ENCODE assay signal across 8 mouse cellular contexts in the genomic region with DNA sequence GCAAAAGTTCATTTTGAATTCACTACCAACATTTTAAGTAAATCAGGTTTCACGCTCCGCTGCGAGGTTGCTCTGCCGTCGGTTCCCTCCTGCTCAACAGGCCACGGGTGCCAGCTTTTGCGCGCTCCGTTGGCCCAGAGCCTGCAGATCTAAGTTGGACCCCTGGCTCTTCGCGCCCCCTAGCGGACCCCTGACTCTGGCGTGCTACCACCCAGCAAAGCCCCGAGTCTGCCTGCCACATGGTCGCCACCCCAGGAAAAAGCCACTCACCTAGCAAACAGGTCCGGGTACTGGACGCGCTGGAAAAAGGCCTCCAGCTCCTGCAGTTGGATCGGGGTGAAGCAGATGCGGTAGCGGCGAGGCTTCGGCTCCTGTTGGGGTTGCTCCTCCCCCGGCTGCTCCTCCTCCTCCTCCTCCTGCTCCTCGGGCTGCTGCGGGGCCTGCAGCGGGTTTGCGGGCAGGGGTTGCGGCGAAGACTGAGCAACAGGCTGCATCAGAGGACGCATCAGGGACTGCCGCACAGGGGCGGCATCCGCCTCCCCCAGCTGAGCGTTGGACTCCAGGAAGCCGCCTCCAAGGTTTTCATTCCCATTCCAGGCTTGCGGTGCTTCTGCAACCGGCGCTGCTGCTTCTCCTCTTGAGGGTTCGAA. TPM values are rescaled to one million over a fixed set of nuclear protein-coding genes. Genes with fewer than 3 reads are reported as not detected.
DNase-seq lines count a peak whose midpoint lies in the region; ATAC-seq and TF ChIP-seq lines count a peak whose summit lies in the region.

No protein-coding gene starts in this region.

- peak; percentile 7 for DNase-seq in layer of hippocampus, adult 11-12 months (ENCODE audit: low spot score)
- DNase-seq in layer of hippocampus, adult 9-11 months: no peak
- no peak for DNase-seq in Patski (ENCODE audit: low read depth, low spot score)
- DNase-seq in forebrain, embryonic 14.5 days (ENCODE audit: low spot score): peak; percentile 67
- DNase-seq in stomach, postnatal 0 days (ENCODE audit: low spot score): peak; percentile 33
- DNase-seq in cerebellum, adult 11-12 months: no peak

- H3K36me3 ChIP-seq in forebrain, embryonic 14.5 days (ENCODE audit: control insufficient read depth, insufficient read depth, low read length): no peaks in the 10 kb centered on the region
- H3K36me3 ChIP-seq in kidney, embryonic 16.5 days (ENCODE audit: insufficient read depth, low read length): no peaks in the 10 kb centered on the region
- no peaks in the 10 kb centered on the region for H3K36me3 ChIP-seq in megakaryocyte, embryonic 14.5 days (replicated peaks; ENCODE audit: low read length)
- H3K36me3 ChIP-seq in stomach, postnatal 0 days (ENCODE audit: control insufficient read depth, insufficient read depth, low read length): no peaks in the 10 kb centered on the region

- no peak overlapping the region for H3K27ac ChIP-seq in forebrain, embryonic 14.5 days (ENCODE audit: low read depth, low read length)
- no peak overlapping the region for H3K27ac ChIP-seq in kidney, embryonic 16.5 days (ENCODE audit: low read length)
- no peak overlapping the region for H3K27ac ChIP-seq in stomach, postnatal 0 days (replicated peaks)

- H3K9me3 ChIP-seq in forebrain, embryonic 14.5 days (replicated peaks; ENCODE audit: control insufficient read depth, low read length): no peaks in the 10 kb centered on the region
- no peaks in the 10 kb centered on the region for H3K9me3 ChIP-seq in kidney, embryonic 16.5 days (ENCODE audit: low read length)
- H3K9me3 ChIP-seq in megakaryocyte, embryonic 14.5 days: peaks cover 22% of the 10 kb centered on the region
- H3K9me3 ChIP-seq in stomach, postnatal 0 days (ENCODE audit: control insufficient read depth, low read length): no peaks in the 10 kb centered on the region

- H3K4me3 ChIP-seq in forebrain, embryonic 14.5 days (ENCODE audit: low read depth, low read length): no peak overlapping the region
- H3K4me3 ChIP-seq in kidney, embryonic 16.5 days (ENCODE audit: low read length): peak overlapping the region; percentile 21; the same call in 1 of the 2 replicates
- peak overlapping the region; percentile 86 for H3K4me3 ChIP-seq in megakaryocyte, embryonic 14.5 days (replicated peaks)
- no peak overlapping the region for H3K4me3 ChIP-seq in stomach, postnatal 0 days (ENCODE audit: low read depth, low read length)

- no peak overlapping the region for H3K9ac ChIP-seq in forebrain, embryonic 14.5 days (ENCODE audit: low read length)
- no peak overlapping the region for H3K9ac ChIP-seq in kidney, embryonic 16.5 days (replicated peaks; ENCODE audit: low read length)
- no peak overlapping the region for H3K9ac ChIP-seq in stomach, postnatal 0 days (ENCODE audit: low read length)

- POLR2A ChIA-PET in Patski (lab: Charles Lee): no interaction called here

- ATAC-seq in Patski: peak; percentile 29
- ATAC-seq in forebrain, embryonic 14.5 days: peak; percentile 80
- peak; percentile 83 for ATAC-seq in kidney, embryonic 16.5 days (ENCODE audit: low FRiP score, low TSS enrichment)
- no peak for ATAC-seq in stomach, postnatal 0 days (ENCODE audit: low FRiP score, low TSS enrichment)

- whole genome bisulfite sequencing in forebrain, embryonic 14.5 days: 28% methylated on average over 37 of the region's 40 CpGs
- WGBS in kidney, embryonic 16.5 days: 24% methylated on average over 37 of the region's 40 CpGs
- 11% methylated on average over 40 of the region's 40 CpGs for WGBS in stomach, postnatal 0 days

- in situ Hi-C loops in Patski (cut with MboI; ENCODE audit: low pct_unique_long_range_greater_than_20kb): no loop called here

- no peak overlapping the region for H3K4me2 ChIP-seq in forebrain, embryonic 14.5 days (ENCODE audit: low read length)
- H3K4me2 ChIP-seq in kidney, embryonic 16.5 days (replicated peaks; ENCODE audit: low read depth, low read length): peak overlapping the region; percentile 27; the same call in 1 of the 2 replicates
- H3K4me2 ChIP-seq in stomach, postnatal 0 days (replicated peaks; ENCODE audit: low read depth): no peak overlapping the region

- H3K4me1 ChIP-seq in forebrain, embryonic 14.5 days (ENCODE audit: control insufficient read depth, insufficient read depth, low read length): no peaks in the 10 kb centered on the region
- H3K4me1 ChIP-seq in kidney, embryonic 16.5 days (ENCODE audit: insufficient read depth, low read length): 0 out of 2 replicates have a peak, but pooled peaks cover 5% of the 10 kb centered on the region
- peaks cover 22% of the 10 kb centered on the region for H3K4me1 ChIP-seq in megakaryocyte, embryonic 14.5 days
- H3K4me1 ChIP-seq in stomach, postnatal 0 days (replicated peaks; ENCODE audit: control insufficient read depth, insufficient read depth): no peaks in the 10 kb centered on the region

- CTCF ChIA-PET in Patski (lab: Charles Lee): no interaction called here

- no peak for TF ChIP-seq EP300 in stomach, postnatal 0 days (optimal IDR thresholded peaks at IDR 0.05)

- TF ChIP-seq CTCF in Patski (IDR thresholded peaks at IDR 0.05): no peak
- peak; percentile 49 for TF ChIP-seq CTCF in stomach, postnatal 0 days (IDR thresholded peaks at IDR 0.05; ENCODE audit: low read depth)

- H3K27me3 ChIP-seq in Patski: peaks cover 9% of the 10 kb centered on the region
- peaks cover 48% of the 10 kb centered on the region for H3K27me3 ChIP-seq in forebrain, embryonic 14.5 days (replicated peaks; ENCODE audit: control insufficient read depth, insufficient read depth, low read length)
- peaks cover 78% of the 10 kb centered on the region for H3K27me3 ChIP-seq in kidney, embryonic 16.5 days (ENCODE audit: insufficient read depth, low read length)
- H3K27me3 ChIP-seq in megakaryocyte, embryonic 14.5 days (replicated peaks): peaks cover 75% of the 10 kb centered on the region
- H3K27me3 ChIP-seq in stomach, postnatal 0 days (ENCODE audit: control insufficient read depth, insufficient read depth, low read length): peaks cover 5% of the 10 kb centered on the region; the same call in 1 of the 2 replicates

RNA-seq across cellular contexts. Expression of a gene that starts 3.7 kb away (rescaled TPM):
- polyA plus RNA-seq in Patski (2021): 0.13 TPM
- polyA plus RNA-seq in forebrain, embryonic 14.5 days (2014; fragmentation: Nextera tagmentation; extraction: Ambion mirVana): not detected in 2 replicates
- polyA plus RNA-seq in kidney, embryonic 16.5 days (2015; fragmentation: Nextera tagmentation; extraction: Ambion mirVana): not detected in 2 replicates
- 0.36 TPM in 1 of 2 replicates, not detected in the other for polyA plus RNA-seq in megakaryocyte, embryonic 14.5 days (2012; ENCODE audit: insufficient read depth, low replicate concordance)
- polyA plus RNA-seq in stomach, postnatal 0 days (2015; fragmentation: Nextera tagmentation; extraction: Ambion mirVana): 0.06 TPM in 1 of 2 replicates, not detected in the other

Comparison
In these comparisons a context has a peak if more than half of its experiments do, and no peak if none do; other contexts are left out.
1. DNase-seq: peak in layer of hippocampus, adult 11-12 months (single experiment), forebrain, embryonic 14.5 days (single experiment) and stomach, postnatal 0 days (single experiment); none in layer of hippocampus, adult 9-11 months (single experiment), Patski (single experiment) and cerebellum, adult 11-12 months (single experiment).
2. H3K4me3 ChIP-seq: peak in kidney, embryonic 16.5 days (single experiment) and megakaryocyte, embryonic 14.5 days (single experiment); none in forebrain, embryonic 14.5 days (single experiment) and stomach, postnatal 0 days (single experiment).